Mouse (Mus musculus): ENCODE results near the gene Polr3g.
"Not testable (repeated sequence)": the region's sequence is repeated elsewhere in the genome, so short reads cannot be mapped to it uniquely, and the experiment has no call there.

The Polr3g gene
- long read RNA-seq, experiment 1, partial matches to known transcripts, result 0 of 1 reads
- long read RNA-seq, experiment 1, other reads (novel, unspliced or antisense), result 1 of 1 reads
- long read RNA-seq, experiment 2, partial matches to known transcripts, result 2 of 4 reads
- long read RNA-seq, experiment 2, other reads (novel, unspliced or antisense), result 0 of 4 reads

DNA sequence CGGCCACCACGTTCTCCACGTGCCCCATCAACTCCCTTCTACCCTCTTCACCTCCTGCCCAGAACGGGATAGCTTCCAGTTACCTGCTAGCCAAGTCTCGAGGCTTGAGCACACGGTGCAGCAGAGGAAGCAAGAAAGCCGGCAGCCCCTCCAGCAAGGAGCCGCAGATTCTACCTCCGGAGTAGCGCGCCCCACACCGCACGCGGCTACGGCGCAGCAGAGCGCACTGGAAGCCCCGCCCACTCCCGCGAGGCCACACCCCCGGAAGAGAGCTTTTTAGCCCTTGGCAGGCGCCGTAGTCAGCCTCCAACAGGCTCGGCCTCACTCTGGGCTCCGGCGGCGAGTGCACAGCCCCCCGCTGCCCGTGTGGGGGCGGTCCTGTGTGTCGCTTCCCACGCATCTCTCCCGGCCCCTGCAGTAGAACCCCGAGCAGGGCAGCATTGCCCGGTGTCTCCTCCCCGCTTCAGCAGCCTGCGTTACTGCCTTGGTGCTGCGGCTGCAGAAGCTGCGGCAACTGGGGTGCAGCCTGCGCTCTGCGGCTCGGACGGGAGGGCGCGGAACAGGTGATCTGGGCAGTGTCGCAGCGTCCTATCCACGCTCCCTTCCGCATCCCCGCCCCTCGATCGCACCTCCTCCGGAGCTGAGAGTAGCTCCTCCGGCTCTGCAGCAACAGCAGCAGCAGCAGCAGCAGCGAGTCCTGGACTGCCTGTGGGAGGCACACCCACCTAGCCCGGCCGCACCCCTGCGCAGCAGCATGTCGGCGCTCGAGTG is at the start of gene Polr3g, which contains the start of gene Mblac2:
Gene Polr3g, minus strand, starts transcription at position 239 of the 771 bp plus-strand sequence.
Gene Mblac2, plus strand, starts transcription at position 567 of the 771 bp plus-strand sequence.
- intact Hi-C loops (cut with DNase I), result loop anchor here (5.0 kb wide), 1 partner anchor 34 kb away; no protein-coding TSS in a partner anchor

DNA sequence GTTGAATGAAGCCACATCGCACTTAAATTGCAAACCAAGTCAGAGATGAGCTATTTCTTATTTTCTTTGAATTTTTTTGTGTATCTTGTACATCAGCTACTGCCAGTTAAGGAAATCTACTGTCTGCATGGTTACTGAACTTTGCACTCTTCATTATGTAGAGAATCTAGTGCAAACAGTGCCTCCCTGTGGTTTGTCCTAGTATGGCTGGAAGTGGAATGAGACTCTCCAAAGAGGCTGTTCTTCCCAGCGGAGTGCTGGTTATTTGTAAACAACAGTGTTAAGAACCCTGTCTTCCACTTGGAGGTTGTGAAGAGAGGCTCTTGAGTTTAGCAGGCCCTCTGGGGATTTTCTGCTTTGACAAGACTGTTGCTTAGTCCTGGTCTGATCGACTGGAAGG is 49.6 kb upstream of the Polr3g start:
- intact Hi-C loops (cut with DNase I), result loop anchor here (1.0 to 10.0 kb wide), 5 partner anchors 103 to 896 kb away; partner anchors contain the start of gene Lysmd3

- intact Hi-C loops (cut with DNase I), result loop anchor here (10.0 kb wide), 1 partner anchor 52 kb away; no protein-coding TSS in a partner anchor
These were observed 46.3 kb upstream of the Polr3g start for GRCm38 (mm10) chr13:81757058-81757660.

DNA sequence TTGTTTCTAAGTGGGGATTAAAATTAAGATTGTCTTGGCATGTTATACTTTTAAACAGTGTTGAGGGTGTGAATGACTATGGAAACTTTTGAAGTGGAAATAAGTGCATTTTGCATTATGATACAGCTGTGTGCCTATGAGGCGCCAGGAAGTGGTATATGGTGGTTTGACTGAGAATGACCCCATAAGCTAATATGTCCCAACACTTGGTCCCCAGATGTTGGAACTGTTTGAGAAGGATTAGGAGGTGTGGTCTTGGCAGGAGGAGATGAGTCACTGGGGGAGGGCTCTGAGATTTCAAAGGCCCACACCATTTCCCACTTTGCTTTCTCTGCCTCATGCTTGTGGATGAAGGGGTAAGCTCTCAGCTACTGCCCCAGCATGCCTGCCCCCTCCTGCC is 44.5 kb upstream of the Polr3g start:
- intact Hi-C loops (cut with DNase I), result loop anchor here (10.0 kb wide), 1 partner anchor 51 kb away; no protein-coding TSS in a partner anchor

DNA sequence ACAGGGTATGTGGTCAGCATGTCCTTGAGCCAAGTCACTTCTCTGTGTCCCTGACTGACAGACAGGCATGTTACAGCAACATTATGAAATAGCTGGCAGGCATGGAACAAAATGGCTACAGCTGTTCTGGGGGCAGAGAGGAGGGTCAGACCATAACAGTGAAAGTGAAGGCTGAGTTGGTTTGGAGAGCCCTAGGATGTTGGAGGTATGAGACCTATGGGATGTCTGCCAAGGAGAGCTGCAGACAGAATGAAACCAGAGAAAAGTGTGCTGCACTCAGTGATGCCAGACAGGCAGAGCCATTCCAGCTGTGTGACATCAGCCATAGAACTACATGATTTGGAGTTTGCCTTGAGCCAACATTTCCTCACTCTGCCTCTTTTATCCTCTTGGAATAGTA is 44.1 kb upstream of the Polr3g start:
- intact Hi-C loops (cut with DNase I), result loop anchor here (10.0 kb wide), 1 partner anchor 50 kb away; no protein-coding TSS in a partner anchor

DNA sequence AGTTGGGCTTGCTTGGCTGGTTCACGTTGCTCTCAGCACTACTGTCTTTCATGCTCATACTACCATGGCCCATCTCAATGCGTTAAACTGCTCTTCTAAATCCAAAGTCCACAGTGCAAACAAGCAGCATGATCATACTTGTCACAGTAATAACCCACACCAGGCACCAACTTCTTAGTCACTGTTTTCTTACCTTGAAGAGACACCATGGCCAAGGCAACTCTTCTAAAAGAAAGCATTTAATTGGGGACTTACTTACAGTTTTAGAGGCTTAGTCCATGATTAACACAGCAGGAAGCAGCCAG is 33.2 kb upstream of the Polr3g start:
- intact Hi-C loops (cut with DNase I), result no loop called here

GRCm38 (mm10) chr13:81743391-81744091 is 32.7 kb upstream of the Polr3g start:
- intact Hi-C loops (cut with DNase I), result no loop called here

DNA sequence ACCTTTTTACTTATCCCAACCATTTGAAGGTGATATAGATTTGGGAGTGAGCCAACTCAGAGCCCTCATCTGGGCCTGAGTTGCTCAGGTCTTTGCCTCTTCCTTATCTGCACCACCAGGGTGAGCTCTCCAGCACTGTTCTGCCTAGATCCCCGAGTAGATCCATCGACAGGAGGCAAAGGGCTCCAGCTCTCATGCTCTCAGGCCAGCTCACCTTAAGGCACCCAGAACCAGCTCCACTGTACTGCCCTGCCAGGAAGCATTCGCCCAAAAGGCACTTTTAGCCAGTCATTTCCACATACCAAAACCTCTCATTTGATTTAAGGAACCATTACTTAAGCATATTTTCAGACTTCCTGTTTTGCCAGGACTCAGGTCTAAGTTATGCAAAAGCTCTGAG is 30.1 kb upstream of the Polr3g start:
- intact Hi-C loops (cut with DNase I), result no loop called here

- intact Hi-C loops (cut with DNase I), result no loop called here
These were observed 25.8 kb upstream of the Polr3g start for GRCm38 (mm10) chr13:81736606-81737005.

DNA sequence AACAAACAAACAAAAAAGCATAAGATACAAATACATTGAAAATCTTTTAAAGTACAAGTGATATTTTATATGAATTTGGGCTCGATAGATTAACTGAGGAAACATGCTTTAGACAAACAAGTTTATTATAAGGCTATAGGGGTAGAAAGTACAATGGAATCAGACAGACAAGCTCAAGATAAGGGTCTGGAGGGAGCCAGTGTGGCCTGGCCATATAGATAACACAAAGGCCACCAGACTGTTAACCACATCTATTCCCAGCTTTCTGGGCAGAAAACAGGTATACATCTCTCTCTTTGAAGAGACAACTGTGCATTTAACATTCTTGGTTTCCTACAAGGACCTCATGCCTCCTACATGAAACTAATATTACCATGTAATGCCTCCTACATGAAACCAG is 19.5 kb upstream of the Polr3g start:
- intact Hi-C loops (cut with DNase I), result no loop called here

DNA sequence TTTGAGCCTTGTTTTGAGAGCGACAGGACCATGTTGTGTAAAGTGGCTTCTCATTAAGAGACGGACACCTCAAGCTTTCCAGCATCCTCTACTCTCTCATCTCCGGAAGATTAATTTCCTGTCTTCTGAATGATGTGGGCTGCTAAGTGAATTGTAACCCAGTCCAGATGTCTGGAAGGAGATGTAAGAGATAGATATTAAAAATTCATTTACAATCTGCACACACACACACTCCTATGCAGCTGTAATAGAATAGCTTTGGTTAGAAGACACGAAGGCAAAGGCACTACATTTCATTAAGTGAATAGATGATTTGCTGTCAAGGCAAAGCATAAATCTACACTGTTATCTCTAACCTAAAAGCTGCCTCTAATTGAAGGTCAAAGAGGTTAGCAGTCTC is 18.3 kb upstream of the Polr3g start:
- intact Hi-C loops (cut with DNase I), result no loop called here

- intact Hi-C loops (cut with DNase I), result not testable (repeated sequence)
These were observed 17.3 kb upstream of the Polr3g start for GRCm38 (mm10) chr13:81728141-81728540.

- intact Hi-C loops (cut with DNase I), result loop anchor here (5.0 kb wide), 1 partner anchor 37 kb away; no protein-coding TSS in a partner anchor
These were observed 3.1 kb upstream of the Polr3g start for GRCm38 (mm10) chr13:81713896-81714295.

- intact Hi-C loops (cut with DNase I), result loop anchor here (5.0 kb wide), 1 partner anchor 34 kb away; no protein-coding TSS in a partner anchor
These were observed 946 bp upstream of the Polr3g start for GRCm38 (mm10) chr13:81711546-81712371.

DNA sequence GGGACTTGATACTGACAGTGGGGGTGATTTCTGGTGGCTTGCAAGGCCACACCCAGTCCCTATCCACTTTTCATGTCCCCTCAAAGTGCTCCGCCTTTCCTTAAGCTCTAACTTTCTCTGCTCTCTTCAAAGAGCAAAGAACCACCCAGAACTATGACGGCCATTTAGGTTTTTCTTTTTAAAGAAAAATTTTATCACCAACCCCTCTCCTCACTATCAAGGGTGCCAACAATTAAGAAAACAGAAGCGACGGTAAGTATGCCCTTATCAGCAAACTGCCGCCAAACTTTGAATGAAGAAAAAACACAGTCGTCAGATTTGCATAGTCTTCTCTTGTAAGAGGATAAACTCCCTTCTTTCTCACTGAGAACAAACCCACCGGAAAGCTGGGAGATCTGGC is 547 bp downstream of the Polr3g start:
- intact Hi-C loops (cut with DNase I), result loop anchor here (5.0 kb wide), 1 partner anchor 33 kb away; no protein-coding TSS in a partner anchor

DNA sequence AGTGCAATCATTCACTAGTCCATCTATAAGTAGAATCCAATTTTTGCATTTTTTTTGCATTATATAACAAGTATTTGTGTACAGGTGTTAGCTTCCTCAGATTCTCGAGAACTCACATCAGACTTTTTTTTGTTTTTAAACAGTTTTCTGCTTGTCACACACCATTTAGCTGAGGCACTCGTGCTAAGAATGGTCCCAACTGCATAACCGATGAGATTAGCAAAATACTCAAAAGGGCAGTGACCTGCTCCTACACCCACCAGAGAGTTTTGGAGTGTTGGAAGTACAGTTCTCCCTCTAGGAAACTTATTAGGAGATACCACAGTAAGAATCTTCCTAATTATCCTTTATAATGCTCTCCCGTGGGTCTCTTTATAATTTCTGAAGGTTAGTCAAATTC is 1.0 kb downstream of the Polr3g start:
- intact Hi-C loops (cut with DNase I), result loop anchor here (5.0 to 10.0 kb wide), 3 partner anchors 33 to 53 kb away; partner anchors contain the start of gene Lysmd3

- intact Hi-C loops (cut with DNase I), result loop anchor here (5.0 to 10.0 kb wide), 2 partner anchors 48 to 49 kb away; partner anchors contain the start of gene Lysmd3
These were observed 4.5 kb downstream of the Polr3g start for GRCm38 (mm10) chr13:81706311-81706710.

DNA sequence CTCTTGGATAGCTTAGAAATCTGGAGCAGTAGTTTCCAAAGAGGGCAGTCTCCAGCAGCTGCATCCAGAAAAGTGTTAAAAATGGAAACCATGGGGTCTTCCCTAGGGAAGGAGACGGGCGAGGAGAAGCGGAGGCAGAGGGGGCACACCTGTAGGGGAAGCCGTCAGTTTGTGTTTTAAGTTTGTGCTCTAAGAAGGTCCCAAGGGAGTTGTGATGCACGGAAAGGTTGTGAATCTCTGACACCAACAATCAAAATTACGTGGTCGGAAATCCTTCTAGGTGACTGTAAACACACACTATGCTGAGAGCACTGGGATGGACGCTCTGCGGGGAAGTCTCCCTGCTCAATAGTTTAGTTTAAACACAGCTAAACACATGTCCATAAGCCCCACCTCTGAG is 7.2 kb downstream of the Polr3g start:
- intact Hi-C loops (cut with DNase I), result loop anchor here (10.0 kb wide), 1 partner anchor 51 kb away; no protein-coding TSS in a partner anchor

DNA sequence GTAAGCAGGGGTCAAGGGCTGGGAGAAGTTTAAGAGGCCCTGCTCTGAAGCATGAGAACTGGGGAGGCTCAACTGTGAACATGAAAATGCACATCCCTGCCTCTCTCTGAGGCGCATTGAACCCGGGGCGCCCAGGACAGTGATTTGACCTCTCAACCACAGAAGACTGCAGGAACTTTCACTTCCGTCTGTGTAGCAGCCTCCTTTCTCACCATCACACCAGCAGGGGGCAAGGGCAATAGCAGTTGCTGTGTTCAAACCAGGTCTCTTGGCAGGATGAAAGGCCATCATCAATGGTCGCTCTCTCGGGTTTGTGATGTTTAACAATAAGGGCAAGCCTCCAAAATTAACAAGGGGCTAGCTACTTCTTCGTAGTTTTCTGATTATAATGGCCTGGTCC is 7.7 kb downstream of the Polr3g start:
- intact Hi-C loops (cut with DNase I), result loop anchor here (10.0 kb wide), 1 partner anchor 52 kb away; no protein-coding TSS in a partner anchor

DNA sequence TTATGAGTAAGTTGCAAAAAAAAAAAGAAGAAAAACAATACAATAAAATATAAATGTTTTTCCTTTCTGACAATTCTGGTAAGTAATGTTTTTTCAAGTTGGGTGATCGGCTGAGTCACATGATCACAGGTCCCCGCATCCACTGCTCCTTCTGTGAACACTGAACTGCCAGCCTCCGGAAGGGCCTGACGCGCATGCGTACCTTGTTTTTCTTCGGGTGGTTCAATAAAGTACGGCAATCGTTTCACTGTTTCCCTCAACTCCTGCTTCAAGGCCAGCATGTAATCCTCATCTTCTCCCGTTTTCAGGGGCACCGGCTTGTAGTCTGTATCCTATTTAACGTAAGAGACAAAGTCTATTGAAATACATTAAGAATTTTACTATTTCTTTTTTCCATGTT is 16.4 kb downstream of the Polr3g start:
- intact Hi-C loops (cut with DNase I), result no loop called here

Data from adrenal gland (tissue).